Mouse (Mus musculus) hindbrain, embryonic 11.5 days (tissue): ENCODE results near the gene Cdk14. TPM values are rescaled to one million over a fixed set of nuclear protein-coding genes. Genes with fewer than 3 reads are reported as not detected.

ENCODE experiments used
- ATAC-seq: fragments of 200-750 bp; cut with Nextera tagmentation; 2 replicates; pipeline ENCODE4 v1.8.0; 2017; ENCODE audit warnings: mild to moderate bottlenecking, moderate TSS enrichment, moderate library complexity; ENCODE audit not compliant: low FRiP score
- DNase-seq: peaks from one replicate; pipeline ENCODE4 v3.0.0-alpha.2; 2015; ENCODE audit warnings: low spot score
- H3K27ac ChIP-seq: fragments of 300-500 bp; sonication (generic); 2 replicates; pipeline ENCODE4 v1.5.1; 2014; ENCODE audit warnings: mild to moderate bottlenecking, low read depth, low read length
- H3K27me3 ChIP-seq: fragments of 300-500 bp; sonication (generic); 2 replicates; pipeline ENCODE4 v1.6.1; 2014; ENCODE audit warnings: mild to moderate bottlenecking, low read length, moderate library complexity, mixed read lengths; ENCODE audit not compliant: control insufficient read depth, insufficient read depth
- H3K36me3 ChIP-seq: fragments of 300-500 bp; sonication (generic); 2 replicates; pipeline ENCODE4 v1.6.1; 2014; ENCODE audit warnings: mild to moderate bottlenecking, low read length, moderate library complexity, mixed read lengths; ENCODE audit not compliant: control insufficient read depth, insufficient read depth
- H3K4me1 ChIP-seq: fragments of 300-500 bp; sonication (generic); replicated peaks from 2 replicates; pipeline ENCODE4 v1.6.1; 2014; ENCODE audit warnings: low read length, mixed read lengths; ENCODE audit not compliant: control insufficient read depth, insufficient read depth
- H3K4me2 ChIP-seq: fragments of 300-500 bp; sonication (generic); replicated peaks from 2 replicates; pipeline ENCODE4 v1.6.1; 2014; ENCODE audit warnings: mild to moderate bottlenecking, low read depth, low read length
- H3K4me3 ChIP-seq: fragments of 300-500 bp; sonication (generic); 2 replicates; pipeline ENCODE4 v1.5.1; 2014; ENCODE audit warnings: low read depth, low read length
- H3K9ac ChIP-seq: fragments of 300-500 bp; sonication (generic); 2 replicates; pipeline ENCODE4 v1.6.1; 2014; ENCODE audit warnings: low read depth, low read length
- H3K9me3 ChIP-seq: fragments of 300-500 bp; sonication (generic); 2 replicates; pipeline ENCODE4 v1.6.1; 2016; ENCODE audit warnings: low read length; ENCODE audit not compliant: control insufficient read depth
- WGBS: fragments of 180-500 bp; shearing (Covaris S2); extraction: QIAGEN DNeasy Blood & Tissue Kit; methylation state at CpG from one replicate; pipeline ENCODE4 v1.1.7; 2014; 5-methylcytosine and 5-hydroxymethylcytosine counted together
- polyA plus RNA-seq: library from polyadenylated mRNA; unstranded; fragments of >200 nt; fragmentation: Nextera tagmentation; extraction: Ambion mirVana; gene quantifications from 2 replicates; pipeline ENCODE4 v1.2.1, GENCODE M21; 2014

Cdk14 gene
- polyA plus RNA-seq, 1 experiment from 2014 or later = 35.7 TPM

GRCm38 (mm10) chr5:4990237-4990636 lies 429.9 kb downstream of the Cdk14 start:
- H3K9ac ChIP-seq = no peak overlapping the region
- H3K27ac ChIP-seq = no peak overlapping the region
- no peak for DNase-seq
- no peaks in the 10 kb centered on the region for H3K9me3 ChIP-seq
- no peaks in the 10 kb centered on the region for H3K36me3 ChIP-seq
- no peak overlapping the region for H3K4me2 ChIP-seq
- WGBS = 55% methylated on average over 5 of the region's 5 CpGs
- H3K4me3 ChIP-seq = no peak overlapping the region
- ATAC-seq = no peak
- no peaks in the 10 kb centered on the region for H3K4me1 ChIP-seq
- no peaks in the 10 kb centered on the region for H3K27me3 ChIP-seq

- Histone ChIP-seq H3K27me3 (no peaks in the 10 kb centered on the region), H3K4me3 (no peak overlapping the region), H3K27ac (no peak overlapping the region), H3K9me3 (no peaks in the 10 kb centered on the region), H3K4me1 (no peaks in the 10 kb centered on the region), H3K36me3 (no peaks in the 10 kb centered on the region), H3K9ac (no peak overlapping the region), H3K4me2 (no peak overlapping the region)
- no peak for DNase-seq
- WGBS = 78% methylated on average over 2 of the region's 2 CpGs
- no peak for ATAC-seq
Observed at GRCm38 (mm10) chr5:4986181-4986580, 433.9 kb downstream of the Cdk14 start.

- Histone ChIP-seq H3K4me2 (no peak overlapping the region), H3K27me3 (no peaks in the 10 kb centered on the region), H3K9me3 (no peaks in the 10 kb centered on the region), H3K27ac (no peak overlapping the region), H3K36me3 (no peaks in the 10 kb centered on the region), H3K4me3 (no peak overlapping the region), H3K9ac (no peak overlapping the region), H3K4me1 (no peaks in the 10 kb centered on the region)
- no peak for DNase-seq
- no peak for ATAC-seq
- WGBS = 93% methylated on average over 4 of the region's 4 CpGs
Observed at GRCm38 (mm10) chr5:4979551-4979950, 440.6 kb downstream of the Cdk14 start.

GRCm38 (mm10) chr5:4973408-4973807 lies 446.7 kb downstream of the Cdk14 start:
- WGBS = 91% methylated on average over 1 of the region's 1 CpGs
- Histone ChIP-seq H3K27ac (no peak overlapping the region), H3K36me3 (no peaks in the 10 kb centered on the region), H3K27me3 (no peaks in the 10 kb centered on the region), H3K4me1 (no peaks in the 10 kb centered on the region), H3K9me3 (no peaks in the 10 kb centered on the region), H3K4me3 (no peak overlapping the region), H3K9ac (no peak overlapping the region), H3K4me2 (no peak overlapping the region)
- no peak for ATAC-seq
- DNase-seq = no peak

GRCm38 (mm10) chr5:4962063-4962610 lies 458.0 kb downstream of the Cdk14 start:
- no peaks in the 10 kb centered on the region for H3K9me3 ChIP-seq
- no peaks in the 10 kb centered on the region; the same call in 1 of the 2 replicates for H3K4me1 ChIP-seq
- H3K4me3 ChIP-seq = no peak overlapping the region
- H3K27ac ChIP-seq = peak overlapping the region; percentile 54; the same call in 1 of the 2 replicates
- ATAC-seq = peak; percentile 71
- H3K27me3 ChIP-seq = no peaks in the 10 kb centered on the region
- no peaks in the 10 kb centered on the region for H3K36me3 ChIP-seq
- peak; percentile 86 for DNase-seq
- 0 out of 2 replicates have a peak overlapping the region, but pooled peaks have one; percentile 8 for H3K9ac ChIP-seq
- 52% methylated on average over 15 of the region's 15 CpGs for WGBS
- H3K4me2 ChIP-seq = no peak overlapping the region

- no peak for DNase-seq
- Histone ChIP-seq H3K4me1 (no peaks in the 10 kb centered on the region; the same call in 1 of the 2 replicates), H3K4me2 (no peak overlapping the region), H3K9ac (no peak overlapping the region), H3K36me3 (no peaks in the 10 kb centered on the region), H3K4me3 (no peak overlapping the region), H3K27ac (no peak overlapping the region), H3K9me3 (no peaks in the 10 kb centered on the region), H3K27me3 (no peaks in the 10 kb centered on the region)
- WGBS = 100% methylated on average over 1 of the region's 1 CpGs
- ATAC-seq = no peak
Observed at GRCm38 (mm10) chr5:4961636-4962035, 458.5 kb downstream of the Cdk14 start.

- Histone ChIP-seq H3K27ac (no peak overlapping the region), H3K4me2 (no peak overlapping the region), H3K36me3 (no peaks in the 10 kb centered on the region), H3K27me3 (no peaks in the 10 kb centered on the region), H3K9ac (no peak overlapping the region), H3K4me1 (no peaks in the 10 kb centered on the region; the same call in 1 of the 2 replicates), H3K9me3 (no peaks in the 10 kb centered on the region), H3K4me3 (no peak overlapping the region)
- no peak for DNase-seq
- ATAC-seq = 0 out of 2 replicates have a peak, but pooled peaks have one; percentile 20
- 40% methylated on average over 5 of the region's 5 CpGs for WGBS
Observed at GRCm38 (mm10) chr5:4959446-4959845, 460.7 kb downstream of the Cdk14 start.

- no peak for ATAC-seq
- H3K9me3 ChIP-seq = no peaks in the 10 kb centered on the region
- H3K36me3 ChIP-seq = no peaks in the 10 kb centered on the region
- whole genome bisulfite sequencing = 83% methylated on average over 7 of the region's 7 CpGs
- no peaks in the 10 kb centered on the region for H3K27me3 ChIP-seq
- no peak overlapping the region for H3K4me3 ChIP-seq
- H3K27ac ChIP-seq = no peak overlapping the region
- no peak overlapping the region for H3K4me2 ChIP-seq
- no peaks in the 10 kb centered on the region; the same call in 1 of the 2 replicates for H3K4me1 ChIP-seq
- DNase-seq = no peak
- H3K9ac ChIP-seq = no peak overlapping the region
Observed at GRCm38 (mm10) chr5:4955993-4956392, 464.1 kb downstream of the Cdk14 start.

GRCm38 (mm10) chr5:4955392-4955791 lies 464.7 kb downstream of the Cdk14 start:
- no peak for DNase-seq
- H3K9ac ChIP-seq = no peak overlapping the region
- no peak for ATAC-seq
- no peak overlapping the region for H3K27ac ChIP-seq
- no peaks in the 10 kb centered on the region; the same call in 1 of the 2 replicates for H3K4me1 ChIP-seq
- no peak overlapping the region for H3K4me2 ChIP-seq
- no peaks in the 10 kb centered on the region for H3K27me3 ChIP-seq
- no peaks in the 10 kb centered on the region for H3K36me3 ChIP-seq
- H3K9me3 ChIP-seq = no peaks in the 10 kb centered on the region
- 68% methylated on average over 2 of the region's 2 CpGs for WGBS
- H3K4me3 ChIP-seq = no peak overlapping the region
